Mouse (Mus musculus): ENCODE measurements at regions not wholly inside any gene's neighbourhood (a gene's known extent, or its start where the extent isn't known, plus 50 kb on each side); places are given as distances from the start of the nearest gene placed in this dataset.

GRCm38 (mm10) chr4:106225184-106225862 is 90.7 kb upstream of the Usp24 start:
- peak in 1 of 2 experiments; percentile 39 for DNase-seq (ENCODE audit: low spot score in 2 of 2)

DNA sequence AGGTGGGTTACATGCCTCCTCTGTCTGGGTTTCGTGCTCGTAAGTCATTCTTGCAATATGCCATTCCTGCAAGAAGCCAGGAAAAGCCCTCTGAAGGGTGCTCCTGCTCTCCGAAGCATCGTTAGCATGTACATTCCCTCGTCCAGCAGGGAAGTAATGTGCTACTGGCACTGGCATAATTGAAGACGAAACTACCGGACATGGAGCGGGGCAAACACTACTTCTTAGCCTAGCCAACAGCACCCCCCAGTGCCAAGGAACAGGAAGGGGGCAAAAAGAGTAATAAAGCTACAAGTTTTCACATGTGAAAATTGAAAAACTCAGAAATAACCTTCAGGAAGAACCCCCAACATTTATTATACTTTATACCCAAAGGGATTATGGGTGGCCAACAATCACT is 88.6 kb upstream of the Usp24 start:
- no peak for DNase-seq (ENCODE audit: low spot score in 2 of 2)

GRCm38 (mm10) chr4:106228534-106228933 is 87.5 kb upstream of the Usp24 start:
- peak; percentile 49 to 74 for DNase-seq (ENCODE audit: low spot score in 2 of 2)

- DNase-seq (ENCODE audit: low spot score in 2 of 2), result no peak
These were observed 86.5 kb upstream of the Usp24 start for GRCm38 (mm10) chr4:106229526-106229925.

- no peak for DNase-seq (ENCODE audit: low spot score in 2 of 2)
These were observed 83.5 kb upstream of the Usp24 start for GRCm38 (mm10) chr4:106232499-106232970.

DNA sequence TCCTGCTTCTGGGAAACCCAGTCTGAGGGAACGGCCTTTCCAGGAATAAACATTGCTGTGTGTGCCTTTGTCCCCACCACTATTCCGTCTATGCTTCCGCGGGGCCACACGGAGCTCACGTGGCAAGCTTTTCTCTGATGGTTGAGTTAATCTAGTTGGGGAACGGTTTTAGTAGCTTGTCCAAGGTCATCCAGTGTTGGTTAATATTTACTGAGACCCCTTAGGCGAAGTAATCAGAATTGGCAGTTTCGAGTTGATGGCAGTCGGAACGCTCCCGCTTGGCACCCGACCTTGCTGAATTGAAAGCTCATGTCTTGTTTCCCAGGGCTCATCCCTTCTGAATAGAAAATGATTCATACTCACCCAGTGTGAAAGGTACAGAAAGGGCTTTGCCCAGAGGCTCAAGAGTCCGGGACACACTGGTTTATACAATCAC is 71.6 kb upstream of the Usp24 start:
- DNase-seq (ENCODE audit: low spot score in 2 of 2), result no peak

DNA sequence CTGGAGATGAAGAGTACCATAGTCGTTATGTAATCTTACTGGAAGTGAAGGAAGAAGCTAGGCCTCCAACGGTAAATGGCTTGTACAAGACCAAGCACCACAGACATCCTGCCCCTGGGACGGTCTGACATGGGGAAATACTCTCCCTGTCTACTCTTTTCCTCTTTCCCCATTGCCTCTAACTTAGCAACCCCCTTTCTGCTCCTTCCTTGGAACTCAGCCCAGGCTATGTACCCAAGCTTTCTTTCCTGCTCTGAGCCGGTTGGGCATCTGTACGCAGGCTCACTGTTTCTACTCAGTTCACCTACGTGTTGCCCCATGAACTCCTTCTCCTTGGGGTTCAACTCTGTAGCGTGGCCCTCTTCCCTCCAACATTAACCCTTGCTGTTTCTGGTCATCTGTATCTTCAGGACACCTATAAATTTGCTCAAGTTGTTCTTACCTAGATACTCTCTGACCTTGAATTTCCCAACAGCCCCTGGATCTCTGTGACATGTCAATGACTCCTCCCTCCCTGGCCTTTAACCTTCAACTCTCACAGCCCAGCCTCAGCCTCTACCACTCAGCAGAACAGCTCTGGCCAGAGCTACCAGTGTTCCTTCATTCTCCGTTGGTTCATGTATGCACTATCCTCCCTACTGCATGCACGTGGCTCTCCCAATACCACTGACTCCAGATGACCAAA is 71.0 kb upstream of the Usp24 start:
- DNase-seq (ENCODE audit: low spot score in 2 of 2), result no peak

GRCm38 (mm10) chr4:106246695-106247094 is 69.3 kb upstream of the Usp24 start:
- DNase-seq (ENCODE audit: low spot score in 2 of 2), result no peak

DNA sequence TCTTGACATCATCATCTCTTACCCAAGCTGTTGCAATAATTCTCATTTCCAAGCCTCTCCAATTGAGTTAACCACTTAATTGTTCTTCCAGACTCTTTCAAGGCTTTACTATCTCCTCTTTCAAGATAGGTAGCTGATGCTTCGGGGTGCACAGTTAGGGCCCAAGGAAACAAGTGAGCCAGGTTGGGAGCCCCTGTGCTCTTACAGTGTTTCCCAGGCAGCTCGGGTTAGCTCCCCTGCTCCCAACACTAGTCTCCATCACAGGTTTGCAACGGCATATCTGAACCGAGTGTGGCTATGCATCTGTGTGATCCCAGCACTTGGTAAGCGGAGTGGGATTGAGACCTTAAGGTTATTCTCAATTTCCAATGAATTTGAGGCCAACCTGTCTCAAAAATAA is 68.6 kb upstream of the Usp24 start:
- no peak for DNase-seq (ENCODE audit: low spot score in 2 of 2)

- DNase-seq (ENCODE audit: low spot score in 2 of 2), result no peak
These were observed 67.7 kb upstream of the Usp24 start for GRCm38 (mm10) chr4:106248272-106248671.

- no peak for DNase-seq (ENCODE audit: low spot score in 2 of 2)
These were observed 66.8 kb upstream of the Usp24 start for GRCm38 (mm10) chr4:106249028-106249782.

DNA sequence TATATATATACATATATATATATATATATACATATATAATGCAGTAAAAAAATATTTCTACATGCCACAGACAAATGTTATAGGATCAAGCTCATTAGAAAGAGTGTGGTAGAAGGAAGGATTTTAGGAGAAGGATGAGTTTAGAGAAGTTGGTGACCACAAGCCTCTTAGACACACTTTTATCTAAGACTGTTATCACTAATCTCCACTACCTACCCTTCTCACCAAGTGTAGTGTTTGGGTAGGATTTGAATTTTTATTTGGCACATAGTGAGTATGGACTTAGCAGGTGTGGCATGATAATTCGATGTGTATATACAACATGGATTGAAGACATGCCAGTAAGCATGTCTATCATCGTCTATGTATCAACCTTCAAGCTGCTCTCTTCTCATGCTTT is 66.0 kb upstream of the Usp24 start:
- DNase-seq (ENCODE audit: low spot score in 2 of 2), result no peak

DNA sequence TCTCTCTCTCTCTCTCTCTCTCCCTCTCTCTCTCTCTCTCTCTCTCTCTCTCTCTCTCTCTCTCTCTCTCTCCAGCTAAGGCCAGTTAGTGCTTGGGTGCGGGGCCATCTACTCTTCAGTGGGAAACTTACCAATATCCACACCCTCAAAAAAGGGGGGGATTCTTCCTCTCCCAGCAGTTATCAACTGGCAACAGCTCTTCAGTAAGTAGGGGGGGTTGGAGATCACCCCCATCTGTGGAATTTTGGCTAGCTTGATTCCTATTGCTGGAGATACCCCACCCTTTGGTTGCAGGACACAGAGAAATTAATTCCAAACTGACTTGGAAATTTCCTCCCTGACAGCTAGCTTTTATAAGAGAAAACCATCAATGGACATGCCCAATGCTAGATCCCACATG is 64.6 kb upstream of the Usp24 start:
- no peak for DNase-seq (ENCODE audit: low spot score in 2 of 2)

DNA sequence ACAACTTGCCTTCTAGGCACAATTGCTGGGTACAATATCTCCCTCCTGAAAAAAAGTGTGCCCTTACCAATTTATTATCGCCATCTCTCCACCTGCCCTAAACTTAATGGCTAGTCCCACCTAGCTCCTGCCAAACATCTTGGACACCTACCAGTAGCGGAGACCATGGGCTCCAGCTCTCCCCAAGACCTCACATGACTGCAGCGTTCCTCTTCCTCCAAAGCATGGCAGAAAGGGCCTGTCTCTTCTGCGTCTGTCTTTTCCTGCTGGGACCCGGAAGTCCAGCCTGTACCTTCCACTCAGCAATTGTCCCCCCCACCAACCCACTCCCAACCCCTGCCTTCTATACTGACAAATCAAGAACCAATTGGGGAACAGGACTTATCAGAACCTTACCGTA is 63.1 kb upstream of the Usp24 start:
- no peak for DNase-seq (ENCODE audit: low spot score in 2 of 2)

DNA sequence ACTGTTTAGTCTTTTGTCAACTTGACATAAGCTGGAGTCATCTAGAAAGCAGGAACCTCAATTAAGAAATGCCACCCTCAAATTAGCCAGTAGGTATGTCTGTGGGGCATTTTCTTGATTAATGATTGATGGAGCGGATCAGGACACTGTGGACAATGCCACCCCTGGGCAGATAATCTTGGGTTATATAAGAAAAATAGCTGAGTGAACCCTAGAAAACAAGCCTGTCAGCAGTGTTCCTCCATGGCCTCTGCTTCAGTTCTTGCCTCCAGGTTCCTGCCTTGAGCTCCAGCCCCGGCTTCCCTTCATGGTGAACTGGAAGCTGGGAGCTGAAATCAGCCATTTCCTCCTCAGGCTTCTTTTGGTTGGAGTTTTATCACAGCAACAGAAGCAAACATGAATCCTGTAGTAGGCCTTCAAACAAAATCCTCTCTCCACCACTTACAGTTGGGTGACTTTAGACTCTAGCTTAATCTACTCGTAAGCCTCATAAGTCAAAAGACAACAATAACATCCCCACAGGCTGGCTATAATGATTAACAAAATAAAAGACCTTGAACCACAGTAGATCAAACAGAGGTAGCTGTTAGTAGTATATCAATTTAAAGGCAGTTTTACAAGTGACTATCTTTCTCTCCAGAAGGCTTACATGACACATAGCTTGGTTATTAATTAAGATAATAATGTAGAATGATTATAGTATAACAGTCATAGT is 61.1 kb upstream of the Usp24 start:
- DNase-seq (ENCODE audit: low spot score in 2 of 2), result no peak

DNA sequence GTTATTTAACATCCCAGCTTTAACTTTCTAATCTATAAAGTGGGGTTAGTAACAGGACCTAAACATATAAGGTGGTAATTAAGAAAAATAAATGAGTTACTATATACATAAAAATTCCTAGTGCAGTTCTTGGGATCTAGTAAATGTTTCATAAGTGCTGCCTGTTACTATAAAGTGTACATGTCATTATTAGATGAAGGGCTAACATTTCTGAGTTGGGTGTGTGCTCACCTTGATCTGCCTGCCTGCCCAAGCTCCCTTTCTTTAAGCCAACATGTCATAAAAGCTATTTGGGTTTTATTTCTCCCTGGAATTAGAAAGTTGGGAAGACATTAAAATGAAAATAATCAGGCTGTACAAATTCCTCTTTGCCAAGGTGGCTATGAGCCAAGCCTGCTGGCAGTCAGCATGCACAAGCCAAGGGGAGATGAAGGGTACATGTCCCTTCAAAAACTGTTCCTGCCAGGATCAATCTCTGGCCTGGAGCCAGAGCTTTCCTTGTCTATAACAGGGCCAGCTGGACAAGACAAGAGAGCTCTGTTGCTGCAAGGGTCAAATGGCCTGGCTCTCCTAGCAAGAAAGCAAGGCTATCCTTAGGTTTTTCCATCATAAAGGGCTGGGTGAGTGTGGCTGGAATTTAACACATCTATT is 59.9 kb upstream of the Usp24 start:
- no peak for DNase-seq (ENCODE audit: low spot score in 2 of 2)

GRCm38 (mm10) chr4:106261404-106261803 is 54.6 kb upstream of the Usp24 start:
- no peak for DNase-seq (ENCODE audit: low spot score in 2 of 2)

DNA sequence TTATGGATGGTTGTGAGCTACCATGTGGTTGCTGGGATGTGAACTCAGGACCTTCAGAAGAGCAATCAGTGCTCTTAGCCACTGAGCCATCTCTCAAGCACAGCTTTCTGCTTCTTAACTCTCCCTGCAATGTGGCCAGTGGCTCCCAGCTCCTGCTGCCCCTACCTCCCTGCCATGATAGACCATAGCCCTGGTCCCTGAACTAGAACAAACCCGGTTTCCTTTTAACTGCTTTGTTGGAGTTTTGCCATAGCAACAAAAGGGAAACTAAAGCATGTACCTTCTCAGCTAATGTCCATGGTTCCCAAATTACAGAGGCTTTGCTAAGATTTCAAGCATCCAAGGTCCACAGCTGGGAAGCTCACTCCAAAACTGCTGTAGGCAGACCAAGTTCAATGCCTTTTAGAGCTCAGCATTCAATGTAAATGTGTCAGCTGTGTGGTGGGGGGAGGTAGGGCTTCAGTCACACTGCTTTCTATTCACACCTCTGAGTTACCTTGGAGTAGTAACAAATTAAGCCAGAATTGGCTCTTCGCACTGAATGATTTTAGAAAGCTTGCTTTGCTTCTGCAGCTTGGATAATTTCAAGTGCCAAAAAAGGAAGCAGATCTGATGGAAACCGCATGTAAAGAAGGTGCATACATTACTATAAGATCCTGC is 54.0 kb upstream of the Usp24 start:
- DNase-seq (ENCODE audit: low spot score in 2 of 2), result no peak

DNA sequence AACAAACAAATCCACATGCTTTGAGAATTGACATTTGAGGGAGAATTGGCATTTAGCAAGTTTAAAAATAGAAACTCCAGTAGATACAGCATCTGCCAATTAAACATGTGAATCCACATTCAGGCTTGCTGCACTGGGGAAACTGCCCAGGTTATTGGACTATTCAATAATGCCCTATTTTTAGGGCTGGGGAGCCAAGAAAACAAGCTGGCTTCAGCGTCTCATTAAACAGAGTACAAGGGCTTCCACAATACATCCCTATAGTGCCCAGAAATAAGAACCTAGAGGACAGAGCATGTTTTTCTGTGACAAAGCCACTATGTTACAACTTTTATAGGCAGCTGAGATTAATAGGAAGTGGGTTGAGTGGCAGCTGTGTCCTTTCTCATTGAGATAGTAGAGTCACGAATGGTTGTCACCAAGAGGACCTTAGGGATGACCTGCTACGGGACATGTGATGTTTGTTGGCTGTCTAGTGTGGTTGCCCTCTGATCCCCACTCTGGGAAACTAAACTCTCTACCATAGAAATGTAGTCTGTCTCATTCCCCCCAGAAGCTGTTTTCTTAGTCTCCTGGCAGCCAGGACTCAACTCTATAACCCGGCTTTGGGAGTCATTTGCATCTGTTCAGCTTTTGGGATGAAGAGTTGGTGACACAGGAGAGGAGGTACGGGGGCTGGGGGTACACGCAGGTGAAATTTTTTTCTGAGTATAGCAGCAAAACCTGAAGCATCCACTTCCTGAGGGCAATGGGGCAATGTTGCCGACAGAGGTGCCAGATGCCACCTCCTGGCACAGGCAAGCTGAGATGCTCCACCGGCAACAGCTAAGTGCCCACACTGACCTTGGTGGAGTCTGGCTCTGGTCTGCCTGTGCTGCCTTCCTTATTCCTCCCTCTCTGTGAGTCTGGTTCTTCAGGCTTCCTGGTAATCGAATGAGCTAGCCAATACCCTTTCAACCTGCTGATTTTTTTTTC is 53.0 kb upstream of the Usp24 start:
- DNase-seq (ENCODE audit: low spot score in 2 of 2), result no peak

All from urinary bladder, postnatal 4 days (tissue).